Mouse (Mus musculus) thymus, adult 2 months (tissue): Measurements from ENCODE around the gene Tarm1. TPM values are rescaled to one million over a fixed set of nuclear protein-coding genes. Genes with fewer than 3 reads are reported as not detected.

Experiments used
- DNase-seq: peaks from one replicate; pipeline ENCODE4 v3.0.0; 2021
- H3K27ac ChIP-seq: fragments of 200-500 bp; 2 replicates; pipeline ENCODE4 v1.5.1; 2012; ENCODE audit warnings: low read length, control low read depth; ENCODE audit not compliant: control insufficient read depth, insufficient read depth
- H3K27me3 ChIP-seq: fragments of 200-500 bp; 2 replicates; pipeline ENCODE4 v1.6.1; 2012; ENCODE audit warnings: mild to moderate bottlenecking, low read length, moderate library complexity, mixed read lengths; ENCODE audit not compliant: control insufficient read depth, insufficient read depth
- H3K36me3 ChIP-seq: fragments of 200-500 bp; 2 replicates; pipeline ENCODE4 v1.6.1; 2012; ENCODE audit warnings: mild to moderate bottlenecking, low read length, moderate library complexity; ENCODE audit not compliant: control insufficient read depth, insufficient read depth
- H3K4me1 ChIP-seq: fragments of 200-500 bp; replicated peaks from 2 replicates; pipeline ENCODE4 v1.6.1; 2012; ENCODE audit warnings: low read length; ENCODE audit not compliant: control insufficient read depth, insufficient read depth
- H3K4me3 ChIP-seq: fragments of 200-500 bp; 2 replicates; pipeline ENCODE4 v1.5.1; 2012; ENCODE audit warnings: mild to moderate bottlenecking, low read length, control low read depth, moderate library complexity; ENCODE audit not compliant: control insufficient read depth, insufficient read depth
- CTCF ChIP-seq: fragments of 200-500 bp; IDR thresholded peaks from 2 replicates; pipeline ENCODE4 v1.5.1; 2012; ENCODE audit warnings: mild to moderate bottlenecking, control low read depth, low read length, moderate library complexity, borderline replicate concordance; ENCODE audit not compliant: control insufficient read depth, poor library complexity, insufficient read depth; ENCODE audit errors: extremely low read depth
- POLR2A ChIP-seq: fragments of 200-500 bp; IDR thresholded peaks from 2 replicates; pipeline ENCODE4 v1.6.1; 2012; ENCODE audit warnings: mild to moderate bottlenecking, low read length, control low read depth, moderate library complexity; ENCODE audit not compliant: control insufficient read depth, poor library complexity, insufficient read depth; ENCODE audit errors: extremely low read depth
- WGBS: fragments of 180-500 bp; shearing (Covaris S2); methylation state at CpG from one replicate; pipeline ENCODE4 v1.1.7; 2018; 5-methylcytosine and 5-hydroxymethylcytosine counted together
- polyA plus RNA-seq: library from polyadenylated mRNA; depleted of rRNA; stranded (reverse); fragments of >200 nt; gene quantifications from 2 replicates; pipeline ENCODE4 v1.2.3, GENCODE M21; 2012

The Tarm1 gene
- polyA plus RNA-seq, 1 experiment = 0.53 TPM

DNA sequence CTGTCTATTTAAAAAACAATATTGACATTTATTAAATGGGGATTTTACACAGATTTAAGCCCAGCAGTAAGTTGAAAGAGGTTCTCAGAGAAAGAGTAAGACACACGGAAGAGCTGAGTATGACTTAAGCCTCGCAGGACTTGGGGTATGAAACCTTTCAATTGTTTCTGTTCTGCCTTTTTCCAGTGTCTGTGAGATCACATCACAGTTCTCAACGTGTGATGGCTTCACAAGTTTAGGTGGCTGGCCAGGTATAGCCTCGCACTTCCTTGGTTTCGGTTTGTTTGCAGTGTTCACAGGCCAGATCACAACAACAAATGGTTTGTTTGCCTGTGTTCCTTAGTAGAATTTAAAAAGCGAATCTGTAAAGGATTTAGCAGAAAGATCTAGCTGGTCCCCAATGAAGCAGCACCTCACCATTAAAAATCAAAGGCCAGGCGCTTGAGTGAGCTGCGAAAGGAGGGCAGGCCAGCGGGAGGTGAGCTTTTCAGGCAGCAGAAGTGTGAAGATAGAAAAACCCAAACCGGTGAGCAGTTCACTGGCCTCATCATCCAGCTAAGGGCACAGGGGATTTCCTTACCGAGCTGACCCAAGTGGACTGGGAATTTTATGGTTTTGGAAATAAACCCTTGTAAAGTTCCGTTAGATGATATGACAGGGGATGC is 49.5 kb downstream of the Tarm1 start:
- no peak overlapping the region for H3K4me3 ChIP-seq
- 84% methylated on average over 12 of the region's 12 CpGs for WGBS
- TF ChIP-seq POLR2A (no peak), CTCF (no peak)

DNA sequence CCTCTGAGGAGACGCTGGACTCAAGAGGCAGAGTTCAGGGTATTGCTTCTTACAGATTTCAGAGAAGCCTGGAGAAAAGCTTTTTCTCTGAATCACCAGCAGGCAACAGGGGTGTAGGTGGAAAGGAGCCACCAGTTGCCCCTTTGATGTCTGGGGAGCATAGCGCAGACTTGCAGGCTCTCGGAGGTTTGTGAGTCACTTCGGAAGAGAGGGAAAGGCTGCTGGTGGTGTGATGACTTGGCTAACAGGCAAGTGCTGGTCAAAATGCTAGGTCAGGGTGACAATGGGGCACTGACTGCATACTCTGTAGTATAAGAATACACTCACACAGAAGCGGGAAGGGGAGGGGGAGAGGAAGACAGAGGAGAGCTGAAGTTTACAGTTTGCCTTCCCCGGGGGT is 51.3 kb downstream of the Tarm1 start:
- no peaks in the 10 kb centered on the region for H3K4me1 ChIP-seq
- no peak overlapping the region for H3K4me3 ChIP-seq
- TF ChIP-seq CTCF = no peak
- H3K36me3 ChIP-seq = no peaks in the 10 kb centered on the region
- DNase-seq = no peak
- H3K27ac ChIP-seq = no peak overlapping the region
- 69% methylated on average over 6 of the region's 6 CpGs for WGBS
- H3K27me3 ChIP-seq = no peaks in the 10 kb centered on the region

More for the DNA sequence above, 49.5 kb downstream of the Tarm1 start:
- no peaks in the 10 kb centered on the region for H3K4me1 ChIP-seq
- no peaks in the 10 kb centered on the region for H3K27me3 ChIP-seq
- no peak overlapping the region for H3K27ac ChIP-seq
- no peaks in the 10 kb centered on the region for H3K36me3 ChIP-seq
- DNase-seq = no peak

DNA sequence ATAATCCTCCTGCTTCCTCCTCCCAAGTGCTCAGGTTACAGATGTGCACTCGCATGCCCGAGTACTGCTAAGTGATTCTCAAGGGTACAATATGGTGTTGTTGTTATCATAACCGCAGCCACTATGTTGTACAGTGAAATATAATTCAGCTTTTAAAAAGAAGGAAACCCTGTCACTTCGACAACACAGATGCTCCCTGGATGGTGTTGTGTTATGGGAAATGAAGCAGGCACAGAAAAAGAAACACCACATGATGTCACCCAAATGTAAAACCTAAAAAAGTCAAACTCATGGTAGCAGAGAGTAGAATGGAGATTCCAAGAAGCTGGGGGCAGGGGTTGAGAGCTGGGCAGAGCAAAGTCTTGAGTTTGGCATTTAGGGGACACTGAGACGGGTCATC is 51.8 kb downstream of the Tarm1 start:
- Histone ChIP-seq H3K4me1 (no peaks in the 10 kb centered on the region), H3K27me3 (no peaks in the 10 kb centered on the region), H3K27ac (no peak overlapping the region), H3K36me3 (no peaks in the 10 kb centered on the region), H3K4me3 (no peak overlapping the region)
- TF ChIP-seq POLR2A = no peak
- no peak for TF ChIP-seq CTCF
- WGBS = 79% methylated on average over 5 of the region's 5 CpGs
- DNase-seq = no peak

DNA sequence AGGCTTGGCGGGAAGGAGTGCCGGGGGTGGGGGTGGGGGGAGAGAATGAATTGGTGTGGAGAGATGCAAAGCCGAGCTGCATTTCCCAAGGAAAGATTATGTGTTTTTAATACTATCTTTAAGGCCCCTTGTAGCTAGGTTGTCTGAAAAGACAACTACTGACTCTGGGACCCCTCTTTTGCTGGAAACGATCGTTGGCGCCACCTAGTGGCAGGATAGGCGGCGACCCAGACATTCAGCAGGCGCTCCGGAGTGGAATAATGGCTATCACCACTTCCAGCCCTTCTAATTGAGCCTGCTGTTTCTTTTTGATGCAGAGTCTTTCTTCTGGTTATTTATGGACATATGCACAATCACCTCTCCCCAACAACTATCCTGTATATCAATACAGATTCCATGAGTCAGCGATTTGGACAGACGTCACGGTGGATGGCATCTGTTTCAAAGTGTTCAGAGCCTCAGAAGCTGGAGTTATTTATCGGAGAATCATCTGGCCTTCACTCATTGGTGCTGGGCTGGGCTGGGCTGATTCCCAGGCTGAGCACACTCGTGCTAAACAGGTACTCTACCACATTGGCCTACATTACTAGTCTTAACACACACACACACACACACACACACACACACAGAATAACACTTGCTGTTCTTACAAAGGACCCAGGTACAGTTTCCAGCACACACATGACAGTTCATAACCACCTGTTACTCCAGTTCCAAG is 53.5 kb downstream of the Tarm1 start:
- 28% methylated on average over 15 of the region's 15 CpGs for WGBS
- TF ChIP-seq POLR2A (no peak), CTCF (peak; percentile 68; the same call in 1 of the 2 replicates)
- Histone ChIP-seq H3K4me1 (no peaks in the 10 kb centered on the region), H3K27me3 (no peaks in the 10 kb centered on the region), H3K27ac (no peak overlapping the region), H3K36me3 (no peaks in the 10 kb centered on the region), H3K4me3 (no peak overlapping the region)
- DNase-seq = peak; percentile 73

DNA sequence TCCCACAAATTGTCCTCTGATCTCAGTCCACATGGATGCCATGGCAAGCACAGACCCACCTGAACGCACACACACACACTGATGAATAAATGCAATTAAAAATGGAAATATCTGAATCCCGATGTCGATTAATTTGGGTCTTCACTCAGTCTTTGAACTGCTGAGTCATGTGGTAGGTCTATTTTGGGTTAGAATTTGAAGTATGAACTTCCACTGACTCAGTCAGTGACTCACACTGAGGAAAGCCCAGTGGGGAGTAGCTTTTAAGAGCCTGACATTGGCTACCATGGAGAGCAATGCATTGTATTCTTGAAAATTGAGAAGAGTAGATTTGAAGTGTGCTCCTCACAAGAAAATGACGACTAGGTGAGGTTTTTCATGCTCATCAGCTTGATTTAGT is 55.4 kb downstream of the Tarm1 start:
- H3K4me1 ChIP-seq = no peaks in the 10 kb centered on the region
- 60% methylated on average over 4 of the region's 4 CpGs for WGBS
- TF ChIP-seq POLR2A (no peak), CTCF (no peak)

DNA sequence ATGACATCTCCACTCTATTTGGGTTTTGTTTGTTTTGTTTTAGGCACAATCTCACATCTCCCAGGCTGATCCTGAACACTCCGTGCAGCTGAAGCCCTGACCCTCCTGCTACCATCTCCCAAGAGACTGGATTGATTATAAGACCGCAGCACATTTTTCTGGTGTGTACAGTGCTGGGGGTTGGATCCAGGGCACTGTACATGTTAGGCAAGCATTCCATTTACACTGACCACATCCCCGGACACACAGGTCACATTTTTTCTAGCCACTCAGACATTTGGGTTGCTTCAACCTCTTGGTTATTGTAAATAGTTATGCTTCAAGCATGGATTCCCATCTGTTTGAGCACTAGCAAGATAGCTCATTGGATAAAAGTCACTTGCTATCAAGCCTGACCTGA is 55.8 kb downstream of the Tarm1 start:
- Histone ChIP-seq H3K27me3 (no peaks in the 10 kb centered on the region), H3K4me3 (no peak overlapping the region), H3K4me1 (no peaks in the 10 kb centered on the region), H3K27ac (no peak overlapping the region), H3K36me3 (no peaks in the 10 kb centered on the region)
- TF ChIP-seq POLR2A (no peak), CTCF (no peak)
- DNase-seq = no peak
- 92% methylated on average over 3 of the region's 3 CpGs for WGBS

More for the DNA sequence above, 55.4 kb downstream of the Tarm1 start:
- H3K27me3 ChIP-seq = no peaks in the 10 kb centered on the region
- H3K27ac ChIP-seq = no peak overlapping the region
- no peak for DNase-seq
- no peaks in the 10 kb centered on the region for H3K36me3 ChIP-seq
- H3K4me3 ChIP-seq = no peak overlapping the region
